Mouse (Mus musculus): ENCODE measurements around the gene Selplg. TPM values are rescaled to one million over a fixed set of nuclear protein-coding genes. Genes with fewer than 3 reads are reported as not detected.

The Selplg gene
- total RNA-seq, 2 experiments from 2014 or later = 0.89 to 1.3 TPM

GRCm38 (mm10) chr5:113829566-113830291 is 2.7 kb downstream of the Selplg start:
- peak overlapping the region; percentile 48; the same call in 1 of the 2 replicates for H3K27ac ChIP-seq
- H3K4me3 ChIP-seq = peak overlapping the region; percentile 50
- intact Hi-C loops (cut with DNase I) = no loop called here
- TF ChIP-seq CTCF (IDR thresholded peaks at IDR 0.05) = no peak
- no peak for DNase-seq

- no peak for DNase-seq
- intact Hi-C loops (cut with DNase I) = no loop called here
- no peak for TF ChIP-seq CTCF (IDR thresholded peaks at IDR 0.05)
- Histone ChIP-seq H3K27ac (no peak overlapping the region), H3K4me3 (no peak overlapping the region)
Measured at GRCm38 (mm10) chr5:113828481-113828880, 4.0 kb downstream of the Selplg start.

GRCm38 (mm10) chr5:113827991-113828411 is 4.4 kb downstream of the Selplg start:
- H3K27ac ChIP-seq = no peak overlapping the region
- intact Hi-C loops (cut with DNase I) = no loop called here
- no peak for TF ChIP-seq CTCF (IDR thresholded peaks at IDR 0.05)
- H3K4me3 ChIP-seq = no peak overlapping the region
- DNase-seq = no peak

GRCm38 (mm10) chr5:113826619-113827018 is 5.8 kb downstream of the Selplg start:
- DNase-seq = no peak

GRCm38 (mm10) chr5:113825558-113825957 is 6.9 kb downstream of the Selplg start:
- TF ChIP-seq CTCF (IDR thresholded peaks at IDR 0.05) = no peak
- intact Hi-C loops (cut with DNase I) = no loop called here
- H3K27ac ChIP-seq = no peak overlapping the region
- no peak for DNase-seq
- H3K4me3 ChIP-seq = no peak overlapping the region

More at GRCm38 (mm10) chr5:113826619-113827018, 5.8 kb downstream of the Selplg start:
- Histone ChIP-seq H3K27ac (no peak overlapping the region), H3K4me3 (no peak overlapping the region)
- TF ChIP-seq CTCF (IDR thresholded peaks at IDR 0.05) = no peak
- intact Hi-C loops (cut with DNase I) = no loop called here

- intact Hi-C loops (cut with DNase I) = no loop called here
- Histone ChIP-seq H3K27ac (no peak overlapping the region), H3K4me3 (no peak overlapping the region)
- no peak for TF ChIP-seq CTCF (IDR thresholded peaks at IDR 0.05)
- DNase-seq = no peak
Measured at GRCm38 (mm10) chr5:113824228-113824627, 8.2 kb downstream of the Selplg start.

- intact Hi-C loops (cut with DNase I) = loop anchor here (5.0 kb wide), 1 partner anchor 451 kb away; no protein-coding TSS in a partner anchor
Measured at GRCm38 (mm10) chr5:113818572-113818971, 13.9 kb downstream of the Selplg start.

GRCm38 (mm10) chr5:113815638-113816152 is 16.7 kb downstream of the Selplg start:
- peak; percentile 85 for DNase-seq
- H3K4me3 ChIP-seq = no peak overlapping the region
- no peak overlapping the region for H3K27ac ChIP-seq
- TF ChIP-seq CTCF (IDR thresholded peaks at IDR 0.05) = peak; percentile 91
- intact Hi-C loops (cut with DNase I) = loop anchor here (1.0 to 5.0 kb wide), 2 partner anchors 42 to 448 kb away; no protein-coding TSS in a partner anchor

More at GRCm38 (mm10) chr5:113818572-113818971, 13.9 kb downstream of the Selplg start:
- H3K27ac ChIP-seq = no peak overlapping the region
- TF ChIP-seq CTCF (IDR thresholded peaks at IDR 0.05) = no peak
- DNase-seq = no peak
- H3K4me3 ChIP-seq = no peak overlapping the region

- intact Hi-C loops (cut with DNase I) = loop anchor here (1.0 to 5.0 kb wide), 2 partner anchors 42 to 448 kb away; no protein-coding TSS in a partner anchor
- H3K4me3 ChIP-seq = no peak overlapping the region
- DNase-seq = no peak
- no peak for TF ChIP-seq CTCF (IDR thresholded peaks at IDR 0.05)
- no peak overlapping the region for H3K27ac ChIP-seq
Measured at GRCm38 (mm10) chr5:113815041-113815389, 17.4 kb downstream of the Selplg start.

- intact Hi-C loops (cut with DNase I) = loop anchor here (1.0 to 5.0 kb wide), 2 partner anchors 41 to 447 kb away; no protein-coding TSS in a partner anchor
- H3K27ac ChIP-seq = no peak overlapping the region
- no peak overlapping the region for H3K4me3 ChIP-seq
- no peak for TF ChIP-seq CTCF (IDR thresholded peaks at IDR 0.05)
- no peak for DNase-seq
Measured at GRCm38 (mm10) chr5:113814111-113815040, 18.1 kb downstream of the Selplg start.

GRCm38 (mm10) chr5:113813608-113814007 is 18.8 kb downstream of the Selplg start:
- no peak overlapping the region for H3K4me3 ChIP-seq
- no peak for DNase-seq
- TF ChIP-seq CTCF (IDR thresholded peaks at IDR 0.05) = peak; percentile 42
- no peak overlapping the region for H3K27ac ChIP-seq
- intact Hi-C loops (cut with DNase I) = no loop called here

- Histone ChIP-seq H3K4me3 (no peak overlapping the region), H3K27ac (no peak overlapping the region)
- no peak for TF ChIP-seq CTCF (IDR thresholded peaks at IDR 0.05)
- no peak for DNase-seq
- intact Hi-C loops (cut with DNase I) = no loop called here
Measured at GRCm38 (mm10) chr5:113812638-113813037, 19.8 kb downstream of the Selplg start.
